Mouse (Mus musculus): ENCODE measurements around the gene Sema3b.

Sema3b gene

GRCm38 (mm10) chr9:107599433-107599832 lies 9.6 kb downstream of the Sema3b start:
- in situ Hi-C loops (cut with MboI; ENCODE audit: unreplicated experiment in 2 of 2) = loop anchor here (5.0 kb wide), 2 partner anchors 78 to 138 kb away; partner anchors contain the start of gene Gnat1 (in 2 of the 2)

GRCm38 (mm10) chr9:107598385-107598784 lies 10.6 kb downstream of the Sema3b start:
- in situ Hi-C loops (cut with MboI; ENCODE audit: unreplicated experiment in 2 of 2) = loop anchor here (5.0 kb wide), 2 partner anchors 79 to 139 kb away; partner anchors contain the start of gene Gnat1 (in 2 of the 2)

GRCm38 (mm10) chr9:107596619-107597569 lies 12.1 kb downstream of the Sema3b start:
- in situ Hi-C loops (cut with MboI; ENCODE audit: unreplicated experiment in 2 of 2) = loop anchor here (5.0 kb wide), 2 partner anchors 80 to 140 kb away; partner anchors contain the start of gene Gnat1 (in 2 of the 2)

- in situ Hi-C loops (cut with MboI; ENCODE audit: unreplicated experiment in 2 of 2) = loop anchor here (5.0 kb wide), 2 partner anchors 83 to 143 kb away; partner anchors contain the start of gene Gnat1 (in 2 of the 2)
Observed at GRCm38 (mm10) chr9:107594281-107595062, 14.6 kb downstream of the Sema3b start.

GRCm38 (mm10) chr9:107593101-107593976 lies 15.7 kb downstream of the Sema3b start:
- in situ Hi-C loops (cut with MboI; ENCODE audit: unreplicated experiment in 2 of 2) = no loop called here

GRCm38 (mm10) chr9:107590773-107591060 lies 18.3 kb downstream of the Sema3b start:
- in situ Hi-C loops (cut with MboI; ENCODE audit: unreplicated experiment in 2 of 2) = no loop called here

- in situ Hi-C loops (cut with MboI; ENCODE audit: unreplicated experiment in 2 of 2) = no loop called here
Observed at GRCm38 (mm10) chr9:107590058-107590772, 18.8 kb downstream of the Sema3b start.

GRCm38 (mm10) chr9:107587833-107588639 lies 21.0 kb downstream of the Sema3b start:
- in situ Hi-C loops (cut with MboI; ENCODE audit: unreplicated experiment in 2 of 2) = no loop called here

- in situ Hi-C loops (cut with MboI; ENCODE audit: unreplicated experiment in 2 of 2) = no loop called here
Observed at GRCm38 (mm10) chr9:107586974-107587832, 21.8 kb downstream of the Sema3b start, which contains the start of gene Ifrd2. Gene Ifrd2 (plus strand): TSS chr9:107587642.

- in situ Hi-C loops (cut with MboI; ENCODE audit: unreplicated experiment in 2 of 2) = no loop called here
Observed at GRCm38 (mm10) chr9:107586504-107586903, 22.5 kb downstream of the Sema3b start.

- in situ Hi-C loops (cut with MboI; ENCODE audit: unreplicated experiment in 2 of 2) = no loop called here
Observed at GRCm38 (mm10) chr9:107583174-107583573, 25.9 kb downstream of the Sema3b start.

- in situ Hi-C loops (cut with MboI; ENCODE audit: unreplicated experiment in 2 of 2) = no loop called here
Observed at GRCm38 (mm10) chr9:107582509-107583062, 26.4 kb downstream of the Sema3b start.

- in situ Hi-C loops (cut with MboI; ENCODE audit: unreplicated experiment in 2 of 2) = no loop called here
Observed at GRCm38 (mm10) chr9:107581584-107581983, 27.4 kb downstream of the Sema3b start.

GRCm38 (mm10) chr9:107580501-107581317 lies 28.3 kb downstream of the Sema3b start, which contains the start of gene Hyal3:
Gene Hyal3 (plus strand): TSS chr9:107580818.
- in situ Hi-C loops (cut with MboI; ENCODE audit: unreplicated experiment in 2 of 2) = no loop called here

- in situ Hi-C loops (cut with MboI; ENCODE audit: unreplicated experiment in 2 of 2) = no loop called here
Observed at GRCm38 (mm10) chr9:107579023-107579900, 29.8 kb downstream of the Sema3b start.

- in situ Hi-C loops (cut with MboI; ENCODE audit: unreplicated experiment in 2 of 2) = no loop called here
Observed at GRCm38 (mm10) chr9:107578587-107578986, 30.4 kb downstream of the Sema3b start, which contains the start of gene Naa80. Gene Naa80 (plus strand): TSS chr9:107578887.

Data from v-Abl transformed pro-B cells (cell line).